ENCODE assay signal across 23 mouse cellular contexts in genomic region chr8:119502111-119502510, GRCm38 (mm10). TPM values are rescaled to one million over a fixed set of nuclear protein-coding genes. Genes with fewer than 3 reads are reported as not detected.
DNase-seq lines count a peak whose midpoint lies in the region; ATAC-seq lines count a peak whose summit lies in the region.
"Had no signal": no experiment of that assay in that cellular context is flagged by ENCODE, and none has a peak within 500 bp of the region (broad histone marks: within the 10 kb centered on the region; RNA-seq: fewer than 3 reads in every experiment).

No protein-coding gene starts in this region.

- 0 out of 2 replicates have a peak overlapping the region, but pooled peaks have one; percentile 1 for H3K9ac ChIP-seq in kidney, embryonic 16.5 days (replicated peaks; ENCODE audit: low read length)
- H3K9ac ChIP-seq: embryonic facial prominence, embryonic 12.5 days; forebrain, embryonic 13.5 days; hindbrain, embryonic 15.5 days; limb, embryonic 13.5 days; liver, embryonic 13.5 days; lung, embryonic 14.5 days; midbrain, embryonic 13.5 days; neural tube, embryonic 12.5 days had no signal

- ATAC-seq in kidney, embryonic 16.5 days (ENCODE audit: low FRiP score, low TSS enrichment), result no peak
- ATAC-seq: forebrain, embryonic 13.5 days; midbrain, embryonic 13.5 days had no signal

- WGBS in kidney, embryonic 16.5 days, result 33% methylated on average over 4 of the region's 4 CpGs
- WGBS in limb, embryonic 10.5 days, result 33% methylated on average over 4 of the region's 4 CpGs

- 0 out of 2 replicates have a peak, but pooled peaks cover 6% of the 10 kb centered on the region for H3K4me1 ChIP-seq in kidney, embryonic 16.5 days (ENCODE audit: insufficient read depth, low read length)
- peaks cover 72% of the 10 kb centered on the region for H3K4me1 ChIP-seq in limb, embryonic 10.5 days
- H3K4me1 ChIP-seq: hindbrain, embryonic 15.5 days; liver, embryonic 13.5 days had no signal

- no peaks in the 10 kb centered on the region for H3K9me3 ChIP-seq in kidney, embryonic 16.5 days (ENCODE audit: low read length)
- no peaks in the 10 kb centered on the region for H3K9me3 ChIP-seq in limb, embryonic 10.5 days (replicated peaks)
- H3K9me3 ChIP-seq: embryonic facial prominence, embryonic 12.5 days; forebrain, embryonic 13.5 days; heart, embryonic 10.5 days; hindbrain, embryonic 15.5 days; limb, embryonic 13.5 days; liver, embryonic 13.5 days; midbrain, embryonic 13.5 days; neural tube, embryonic 12.5 days had no signal

- peak; percentile 25 for DNase-seq in cerebellum, adult 9-10 months
- DNase-seq in cerebellum, postnatal 4 days (ENCODE audit: low spot score in 2 of 2), result no peak
- no peak for DNase-seq in kidney, adult 9 months
- peak; percentile 61 to 67 for DNase-seq in cerebellum, postnatal 10 days
- DNase-seq in limb, embryonic 10.5 days (ENCODE audit: low spot score), result no peak
- no peak for DNase-seq in ovary, postnatal 10 days (ENCODE audit: low spot score)
- DNase-seq: adrenal gland, adult 2 months; gastrocnemius, adult 2 months; heart, postnatal 14 days; kidney, adult 2 months; kidney, postnatal 14 days; liver, embryonic 13.5 days; thymus, postnatal 25 days had no signal

- H3K4me3 ChIP-seq in kidney, embryonic 16.5 days (ENCODE audit: low read length), result no peak overlapping the region
- H3K4me3 ChIP-seq in limb, embryonic 10.5 days, result no peak overlapping the region
- H3K4me3 ChIP-seq: embryonic facial prominence, embryonic 12.5 days; forebrain, embryonic 13.5 days; gastrocnemius, adult 2 months; heart, embryonic 10.5 days; hindbrain, embryonic 15.5 days; limb, embryonic 13.5 days; liver, embryonic 13.5 days; midbrain, embryonic 13.5 days; neural tube, embryonic 12.5 days had no signal

- no peaks in the 10 kb centered on the region for H3K27me3 ChIP-seq in kidney, embryonic 16.5 days (ENCODE audit: insufficient read depth, low read length)
- H3K27me3 ChIP-seq in limb, embryonic 10.5 days (ENCODE audit: low read depth, poor library complexity, severe bottlenecking), result peaks cover 10% of the 10 kb centered on the region; the same call in 1 of the 2 replicates
- H3K27me3 ChIP-seq: embryonic facial prominence, embryonic 12.5 days; hindbrain, embryonic 15.5 days; midbrain, embryonic 13.5 days; neural tube, embryonic 12.5 days had no signal

- peaks cover 5% of the 10 kb centered on the region for H3K36me3 ChIP-seq in kidney, embryonic 16.5 days (ENCODE audit: insufficient read depth, low read length)
- H3K36me3 ChIP-seq in limb, embryonic 10.5 days, result peaks cover 19% of the 10 kb centered on the region
- H3K36me3 ChIP-seq: hindbrain, embryonic 15.5 days had no signal

- H3K4me2 ChIP-seq in kidney, embryonic 16.5 days (replicated peaks; ENCODE audit: low read depth, low read length), result no peak overlapping the region
- H3K4me2 ChIP-seq: embryonic facial prominence, embryonic 12.5 days; forebrain, embryonic 13.5 days; hindbrain, embryonic 15.5 days; limb, embryonic 13.5 days; liver, embryonic 13.5 days; lung, embryonic 14.5 days; midbrain, embryonic 13.5 days; neural tube, embryonic 12.5 days had no signal

- no peak overlapping the region for H3K27ac ChIP-seq in kidney, embryonic 16.5 days (ENCODE audit: low read length)
- H3K27ac ChIP-seq in limb, embryonic 10.5 days, result peak overlapping the region; percentile 74
- H3K27ac ChIP-seq: embryonic facial prominence, embryonic 12.5 days; forebrain, embryonic 13.5 days; gastrocnemius, adult 2 months; heart, embryonic 10.5 days; hindbrain, embryonic 15.5 days; limb, embryonic 13.5 days; liver, embryonic 13.5 days; midbrain, embryonic 13.5 days; neural tube, embryonic 12.5 days had no signal

RNA-seq across cellular contexts. Expression of gene Slc38a8, which starts 0.6 kb away (rescaled TPM):
- polyA plus RNA-seq in kidney, embryonic 16.5 days (2015; fragmentation: Nextera tagmentation; extraction: Ambion mirVana), result 0.13 TPM in 1 of 2 replicates, not detected in the other
- 0.05 and 0.11 TPM in 2 replicates for polyA plus RNA-seq in limb, embryonic 10.5 days (2016; fragmentation: Nextera tagmentation; extraction: Ambion mirVana)
- polyA plus RNA-seq: forebrain, embryonic 13.5 days; heart, embryonic 10.5 days; kidney, adult 2 months; liver, embryonic 13.5 days; lung, embryonic 14.5 days; midbrain, embryonic 13.5 days; neural tube, embryonic 12.5 days; stomach, embryonic 14.5 days had no signal

RNA-seq across cellular contexts. Expression of gene Necab2, which starts 55.6 kb away (rescaled TPM):
- 2.3 and 2.5 TPM in 2 replicates for polyA plus RNA-seq in kidney, embryonic 16.5 days (2015; fragmentation: Nextera tagmentation; extraction: Ambion mirVana)
- 4.2 and 5.6 TPM in 2 replicates for polyA plus RNA-seq in limb, embryonic 10.5 days (2016; fragmentation: Nextera tagmentation; extraction: Ambion mirVana)

RNA-seq across cellular contexts. Expression of gene Mbtps1, which starts 56.4 kb away (rescaled TPM):
- 131 TPM in 2 replicates for polyA plus RNA-seq in kidney, embryonic 16.5 days (2015; fragmentation: Nextera tagmentation; extraction: Ambion mirVana)
- polyA plus RNA-seq in limb, embryonic 10.5 days (2016; fragmentation: Nextera tagmentation; extraction: Ambion mirVana), result 120 and 129 TPM in 2 replicates

Comparison
In these comparisons a context has a peak if more than half of its experiments do, and no peak if none do; other contexts are left out.
1. DNase-seq: peak in cerebellum, adult 9-10 months (single experiment) and cerebellum, postnatal 10 days (2 of 2); none in cerebellum, postnatal 4 days (0 of 2), kidney, adult 9 months (single experiment), limb, embryonic 10.5 days (single experiment) and ovary, postnatal 10 days (single experiment).